Mouse (Mus musculus) MEL (cell line): Measurements from ENCODE around the gene Gm45234. TPM values are rescaled to one million over a fixed set of nuclear protein-coding genes. Genes with fewer than 3 reads are reported as not detected.

Experiments used
- DNase-seq: peaks from one replicate; pipeline ENCODE4 v3.0.0; 2011; ENCODE audit warnings: low read depth, low spot score
- H3K27ac ChIP-seq: 2 replicates; pipeline ENCODE4 v1.5.1; 2012; ENCODE audit warnings: low read depth, mild to moderate bottlenecking, control low read depth, low read length, moderate library complexity; ENCODE audit not compliant: control insufficient read depth
- H3K27me3 ChIP-seq, 2 experiments: fragments of 150-350 bp in 1 of 2; sonication (generic) in 1 of 2; 2 replicates each; pipeline ENCODE4 v1.6.1; 2012; ENCODE audit warnings: low read length in 2 of 2, mild to moderate bottlenecking in 2 of 2, improper control_type of control experiment in 1 of 2, moderate library complexity in 1 of 2; ENCODE audit not compliant: insufficient read depth in 2 of 2, control insufficient read depth in 1 of 2
- H3K36me3 ChIP-seq, 2 experiments: 2 replicates each; pipeline ENCODE4 v1.6.1; 2012 to 2014; ENCODE audit warnings: low read length in 2 of 2, improper control_type of control experiment in 1 of 2, inconsistent platforms in 1 of 2, mild to moderate bottlenecking in 1 of 2; ENCODE audit not compliant: insufficient read depth in 2 of 2, control insufficient read depth in 1 of 2
- H3K4me1 ChIP-seq, 2 experiments: fragments of 150-350 bp in 1 of 2; sonication (generic) in 1 of 2; 2 replicates each; pipeline ENCODE4 v1.6.1; 2012; ENCODE audit warnings: low read length in 2 of 2, improper control_type of control experiment in 1 of 2, mild to moderate bottlenecking in 1 of 2; ENCODE audit not compliant: insufficient read depth in 2 of 2, control insufficient read depth in 1 of 2
- H3K4me3 ChIP-seq, 2 experiments: fragments of 150-350 bp in 1 of 2; sonication (generic) in 1 of 2; 2 replicates each; pipeline ENCODE4 v1.5.1; 2012; ENCODE audit warnings: low read depth in 2 of 2, low read length in 2 of 2, mild to moderate bottlenecking in 2 of 2, moderate library complexity in 2 of 2, control low read depth in 1 of 2, improper control_type of control experiment in 1 of 2; ENCODE audit not compliant: control insufficient read depth in 1 of 2, insufficient read depth in 1 of 2
- H3K79me2 ChIP-seq: 2 replicates; pipeline ENCODE4 v1.6.1; 2012; ENCODE audit warnings: mild to moderate bottlenecking, low read length, moderate library complexity; ENCODE audit not compliant: control insufficient read depth, poor library complexity, insufficient read depth
- H3K9ac ChIP-seq: 2 replicates; pipeline ENCODE4 v1.6.1; 2012; ENCODE audit warnings: low read depth, mild to moderate bottlenecking, control low read depth, low read length, moderate library complexity; ENCODE audit not compliant: control insufficient read depth, poor library complexity, severe bottlenecking
- H3K9me3 ChIP-seq: fragments of 150-350 bp; sonication (generic); replicated peaks from 2 replicates; pipeline ENCODE4 v1.6.1; 2012; ENCODE audit warnings: mild to moderate bottlenecking, low read length, improper control_type of control experiment, moderate library complexity; ENCODE audit not compliant: insufficient read depth
- BHLHE40 ChIP-seq: IDR thresholded peaks from 2 replicates; pipeline ENCODE4 v1.6.1; 2012; ENCODE audit warnings: low read depth, mild to moderate bottlenecking, inconsistent platforms, low read length, improper control_type of control experiment, borderline replicate concordance
- CHD1 ChIP-seq: IDR thresholded peaks from 2 replicates; pipeline ENCODE4 v1.6.1; 2012; ENCODE audit warnings: low read depth, mild to moderate bottlenecking, inconsistent platforms, low read length, improper control_type of control experiment
- CHD2 ChIP-seq: IDR thresholded peaks from 2 replicates; pipeline ENCODE4 v1.6.1; 2011; ENCODE audit warnings: low read length, improper control_type of control experiment
- CTCF ChIP-seq, 3 experiments: IDR thresholded peaks in 2 of 3; conservative IDR thresholded peaks in 1 of 3; 2 replicates each; pipeline ENCODE4 v1.5.1; 2011 to 2012; ENCODE audit warnings: low read length in 3 of 3, low read depth in 2 of 3, mild to moderate bottlenecking in 2 of 3, improper control_type of control experiment in 1 of 3, inconsistent platforms in 1 of 3, mixed read lengths in 1 of 3, moderate library complexity in 1 of 3; ENCODE audit not compliant: control insufficient read depth in 1 of 3, insufficient read depth in 1 of 3, poor library complexity in 1 of 3, severe bottlenecking in 1 of 3
- E2F4 ChIP-seq: IDR thresholded peaks from 2 replicates; pipeline ENCODE4 v1.6.1; 2011; ENCODE audit warnings: low read depth, low read length, improper control_type of control experiment, borderline replicate concordance
- ELF1 ChIP-seq: IDR thresholded peaks from 2 replicates; pipeline ENCODE4 v1.6.1; 2014; ENCODE audit warnings: low read depth, mild to moderate bottlenecking, inconsistent platforms, low read length, improper control_type of control experiment, moderate library complexity
- GABPA ChIP-seq: IDR thresholded peaks from 2 replicates; pipeline ENCODE4 v1.6.1; 2012; ENCODE audit warnings: low read depth, mild to moderate bottlenecking, inconsistent platforms, low read length, improper control_type of control experiment, moderate library complexity
- HCFC1 ChIP-seq: IDR thresholded peaks from 2 replicates; pipeline ENCODE4 v1.6.1; 2012; ENCODE audit warnings: low read depth, mild to moderate bottlenecking, inconsistent platforms, low read length, improper control_type of control experiment, moderate library complexity
- JUND ChIP-seq: IDR thresholded peaks from 2 replicates; pipeline ENCODE4 v1.6.1; 2011; ENCODE audit warnings: low read depth, mild to moderate bottlenecking, improper control_type of control experiment, low read length
- KAT2A ChIP-seq: conservative IDR thresholded peaks from 2 replicates; pipeline ENCODE4 v1.6.1; 2012; ENCODE audit warnings: low read depth, low read length, improper control_type of control experiment, inconsistent platforms
- MAFK ChIP-seq: IDR thresholded peaks from 2 replicates; pipeline ENCODE4 v1.6.1; 2011; ENCODE audit warnings: low read depth, mild to moderate bottlenecking, low read length, improper control_type of control experiment, borderline replicate concordance
- MAX ChIP-seq: IDR thresholded peaks from 2 replicates; pipeline ENCODE4 v1.6.1; 2011; ENCODE audit warnings: low read length, improper control_type of control experiment
- MAZ ChIP-seq: IDR thresholded peaks from 2 replicates; pipeline ENCODE4 v1.6.1; 2012; ENCODE audit warnings: low read depth, mild to moderate bottlenecking, inconsistent platforms, low read length, improper control_type of control experiment
- MEF2A ChIP-seq: IDR thresholded peaks from 2 replicates; pipeline ENCODE4 v1.6.1; 2014; ENCODE audit warnings: low read depth, mild to moderate bottlenecking, inconsistent platforms, low read length, improper control_type of control experiment; ENCODE audit not compliant: poor library complexity, insufficient replicate concordance, severe bottlenecking; ENCODE audit errors: extremely low read depth
- MXI1 ChIP-seq: IDR thresholded peaks from 2 replicates; pipeline ENCODE4 v1.6.1; 2011; ENCODE audit warnings: mild to moderate bottlenecking, low read depth, low read length, improper control_type of control experiment
- MYB ChIP-seq: IDR thresholded peaks from 2 replicates; pipeline ENCODE4 v1.6.1; 2011; ENCODE audit warnings: mild to moderate bottlenecking, low read depth, low read length, improper control_type of control experiment
- NELFE ChIP-seq: IDR thresholded peaks from 2 replicates; pipeline ENCODE4 v1.6.1; 2011; ENCODE audit warnings: low read depth, low read length, improper control_type of control experiment
- NRF1 ChIP-seq: IDR thresholded peaks from 2 replicates; pipeline ENCODE4 v1.6.1; 2014; ENCODE audit warnings: low read depth, mild to moderate bottlenecking, inconsistent platforms, low read length, improper control_type of control experiment, moderate library complexity; ENCODE audit not compliant: poor library complexity, insufficient read depth, severe bottlenecking
- SIN3A ChIP-seq: IDR thresholded peaks from 2 replicates; pipeline ENCODE4 v1.6.1; 2012; ENCODE audit warnings: low read length, improper control_type of control experiment, inconsistent platforms
- SMC3 ChIP-seq: IDR thresholded peaks from 2 replicates; pipeline ENCODE4 v1.6.1; 2011; ENCODE audit warnings: low read depth, low read length, improper control_type of control experiment
- TAL1 ChIP-seq: IDR thresholded peaks from 2 replicates; pipeline ENCODE4 v1.6.1; 2012; ENCODE audit warnings: mild to moderate bottlenecking, inconsistent platforms, low read length, moderate library complexity, mixed read lengths
- TBP ChIP-seq: IDR thresholded peaks from 2 replicates; pipeline ENCODE4 v1.8.0; 2011; ENCODE audit warnings: low read depth, low read length, improper control_type of control experiment
- UBTF ChIP-seq: IDR thresholded peaks from 2 replicates; pipeline ENCODE4 v1.6.1; 2012; ENCODE audit warnings: low read depth, mild to moderate bottlenecking, inconsistent platforms, low read length, improper control_type of control experiment, moderate library complexity, borderline replicate concordance; ENCODE audit not compliant: insufficient read depth
- USF1 ChIP-seq: IDR thresholded peaks from 2 replicates; pipeline ENCODE4 v1.6.1; 2014; ENCODE audit warnings: low read depth, mild to moderate bottlenecking, inconsistent platforms, low read length, improper control_type of control experiment, moderate library complexity
- ZKSCAN1 ChIP-seq: IDR thresholded peaks from 2 replicates; pipeline ENCODE4 v1.6.1; 2012; ENCODE audit warnings: low read depth, mild to moderate bottlenecking, inconsistent platforms, low read length, improper control_type of control experiment, moderate library complexity
- ZMIZ1 ChIP-seq: IDR thresholded peaks from 2 replicates; pipeline ENCODE4 v1.6.1; 2012; ENCODE audit warnings: low read depth, mild to moderate bottlenecking, inconsistent platforms, low read length, improper control_type of control experiment, moderate library complexity
- ZNF384 ChIP-seq: IDR thresholded peaks from 2 replicates; pipeline ENCODE4 v1.6.1; 2012; ENCODE audit warnings: low read depth, mild to moderate bottlenecking, inconsistent platforms, low read length, improper control_type of control experiment
- polyA plus RNA-seq, 2 experiments: library from polyadenylated mRNA; stranded (reverse) in 1 of 2; unstranded in 1 of 2; fragments of >175 nt in 1 of 2; fragments of >200 nt in 1 of 2; gene quantifications; 2 replicates each; pipeline versions ENCODE4 v1.2.1 to v1.2.4; 2012; ENCODE audit warnings: low replicate concordance in 2 of 2, low read depth in 1 of 2; ENCODE audit not compliant: insufficient read length in 2 of 2, insufficient read depth in 1 of 2, missing spikeins in 1 of 2
- total RNA-seq: library from RNA; depleted of rRNA; stranded (reverse); fragments of 300-350 nt; gene quantifications from 2 replicates; pipeline ENCODE4 v1.2.3, GENCODE M21; 2012

Gene Gm45234
- total and polyA plus RNA-seq, 3 experiments: 0.15 TPM; not detected in 2

- H3K4me3 ChIP-seq: peak overlapping the region; percentile 75 to 80; a peak in 3 of 4 replicates
- no peak for TF ChIP-seq MAZ
- TF ChIP-seq JUND: no peak
- TF ChIP-seq UBTF: no peak
- no peak for TF ChIP-seq CHD1
- TF ChIP-seq TAL1: no peak
- TF ChIP-seq ZKSCAN1: no peak
- no peak for TF ChIP-seq BHLHE40
- no peak for TF ChIP-seq ELF1
- no peak for TF ChIP-seq CHD2
- no peak for TF ChIP-seq NELFE
- no peak for TF ChIP-seq MAX
- no peak for TF ChIP-seq SMC3
- no peak for TF ChIP-seq KAT2A
- TF ChIP-seq TBP: no peak
- TF ChIP-seq MYB: no peak
- TF ChIP-seq ZMIZ1: no peak
- no peak for TF ChIP-seq SIN3A
- no peak for TF ChIP-seq NRF1
- TF ChIP-seq ZNF384: no peak
- TF ChIP-seq, all 39 proteins: peak for 0
- no peak for DNase-seq
- Histone ChIP-seq H3K27ac (no peak overlapping the region), H3K79me2 (no peaks in the 10 kb centered on the region; the same call in 1 of the 2 replicates), H3K4me1 (peaks cover 0 to 15% of the 10 kb centered on the region in 2 experiments; a peak in 2 of 4 replicates), H3K9me3 (no peaks in the 10 kb centered on the region), H3K9ac (peak overlapping the region; percentile 71), H3K27me3 (peaks cover 2 to 4% of the 10 kb centered on the region in 2 experiments; a peak in 3 of 4 replicates), H3K36me3 (peaks cover 0 to 6% of the 10 kb centered on the region in 2 experiments; a peak in 1 of 4 replicates)
Observed at GRCm38 (mm10) chr6:124770013-124770412, 14.2 kb upstream of the Gm45234 start.

- peak; percentile 79 for DNase-seq
- H3K4me3 ChIP-seq: peak within 1 kb of the TSS; percentile 75 to 80
- H3K9ac ChIP-seq: peak within 1 kb of the TSS; percentile 71
- no peak within 1 kb of the TSS; the same call in 1 of the 2 replicates for H3K27ac ChIP-seq
- H3K4me1 ChIP-seq: peaks cover 0 to 15% of the 10 kb centered on the region in 2 experiments; a peak in 2 of 4 replicates
- H3K9me3 ChIP-seq: no peaks in the 10 kb centered on the region
- peaks cover 1 to 2% of the 10 kb centered on the region in 2 experiments; a peak in 3 of 4 replicates for H3K27me3 ChIP-seq
- H3K79me2 ChIP-seq: no peaks in the 10 kb centered on the region; the same call in 1 of the 2 replicates
- peaks cover 0 to 6% of the 10 kb centered on the region in 2 experiments; a peak in 1 of 4 replicates for H3K36me3 ChIP-seq
- TF ChIP-seq MXI1 (no peak), UBTF (no peak; the same call in 1 of the 2 replicates), NELFE (0 out of 2 replicates have a peak, but pooled peaks have one; percentile 28), TBP (no peak), CHD1 (no peak), MAZ (peak; percentile 87; the same call in 1 of the 2 replicates), SIN3A (peak; percentile 29; the same call in 1 of the 2 replicates), CTCF (IDR thresholded peaks at IDR 0.05 in 2 of 3, conservative IDR thresholded peaks at IDR 0.05 in 1 of 3; ENCODE audit: control insufficient read depth in 1 of 3, insufficient read depth in 1 of 3, low read depth in 2 of 3, low read length in 3 of 3, poor library complexity in 1 of 3, severe bottlenecking in 1 of 3) (no peak), MAFK (no peak), USF1 (peak; percentile 86), GABPA (no peak), ZMIZ1 (peak; percentile 39; the same call in 1 of the 2 replicates), HCFC1 (peak; percentile 50), E2F4 (no peak), MEF2A (no peak), CHD2 (peak; percentile 21; the same call in 1 of the 2 replicates), JUND (no peak), ELF1 (peak; percentile 20; the same call in 1 of the 2 replicates), KAT2A (no peak)
Observed at GRCm38 (mm10) chr6:124769101-124769765, 13.4 kb upstream of the Gm45234 start, which contains the start of gene Eno2. TSS of gene Eno2 (minus strand) at chr6:124769673.
